Comparison of ENCODE assay signal across 16 mouse cellular contexts in genomic region chr1:106684546-106684945, GRCm38 (mm10).
"Had no signal": no experiment of that assay in that cellular context is flagged by ENCODE, and none has a peak within 500 bp of the region (broad histone marks: within the 10 kb centered on the region; RNA-seq: fewer than 3 reads in every experiment).

No protein-coding gene starts in this region.

- DNase-seq: lung, adult 18-20 months; lung, embryonic 14.5 days; lung, postnatal 14 days; lung, postnatal 4 days; right cerebral cortex, postnatal 14 days; thymus, adult 2 months; thymus, postnatal 25 days; thymus, postnatal 4 days had no signal

- H3K9ac ChIP-seq: liver, embryonic 14.5 days; lung, embryonic 14.5 days; midbrain, embryonic 13.5 days; midbrain, embryonic 15.5 days; neural tube, embryonic 13.5 days; stomach, embryonic 15.5 days had no signal

- H3K27me3 ChIP-seq: midbrain, embryonic 13.5 days; midbrain, embryonic 15.5 days; neural tube, embryonic 13.5 days; stomach, embryonic 15.5 days had no signal

- H3K4me1 ChIP-seq: midbrain, embryonic 10.5 days; midbrain, embryonic 13.5 days; midbrain, embryonic 15.5 days; neural tube, embryonic 13.5 days; stomach, embryonic 15.5 days had no signal

- ATAC-seq: midbrain, embryonic 13.5 days; midbrain, embryonic 15.5 days had no signal

- H3K9me3 ChIP-seq: midbrain, embryonic 10.5 days; midbrain, embryonic 13.5 days; midbrain, embryonic 15.5 days; neural tube, embryonic 13.5 days; stomach, embryonic 15.5 days had no signal

- H3K4me3 ChIP-seq: midbrain, embryonic 10.5 days; midbrain, embryonic 13.5 days; midbrain, embryonic 15.5 days; myocyte; neural tube, embryonic 13.5 days; stomach, embryonic 15.5 days had no signal

- H3K27ac ChIP-seq: liver, embryonic 14.5 days; midbrain, embryonic 10.5 days; midbrain, embryonic 13.5 days; midbrain, embryonic 15.5 days; neural tube, embryonic 13.5 days; stomach, embryonic 15.5 days; stomach, postnatal 0 days had no signal

- H3K4me2 ChIP-seq: lung, embryonic 14.5 days; midbrain, embryonic 13.5 days; midbrain, embryonic 15.5 days; neural tube, embryonic 13.5 days; stomach, embryonic 15.5 days had no signal

- H3K36me3 ChIP-seq: midbrain, embryonic 10.5 days; midbrain, embryonic 13.5 days; midbrain, embryonic 15.5 days; neural tube, embryonic 13.5 days; stomach, embryonic 15.5 days had no signal
